Mouse (Mus musculus): ENCODE results near the gene Gm11096. TPM values are rescaled to one million over a fixed set of nuclear protein-coding genes. Genes with fewer than 3 reads are reported as not detected.

The Gm11096 gene
- polyA plus RNA-seq, 1 experiment from 2014 or later, result not detected

- Histone ChIP-seq H3K27ac (no peak overlapping the region), H3K27me3 (no peaks in the 10 kb centered on the region), H3K9ac (no peak overlapping the region), H3K4me2 (no peak overlapping the region), H3K9me3 (no peaks in the 10 kb centered on the region), H3K4me3 (no peak overlapping the region), H3K36me3 (no peaks in the 10 kb centered on the region), H3K4me1 (peaks cover 8% of the 10 kb centered on the region)
- WGBS, result 82% methylated on average over 11 of the region's 11 CpGs
- no peak for ATAC-seq (ENCODE audit: insufficient number of reproducible peaks, insufficient read depth, low FRiP score, low TSS enrichment, low read depth)
These were observed 40.4 kb downstream of the Gm11096 start for GRCm38 (mm10) chr17:81481843-81482490.

DNA sequence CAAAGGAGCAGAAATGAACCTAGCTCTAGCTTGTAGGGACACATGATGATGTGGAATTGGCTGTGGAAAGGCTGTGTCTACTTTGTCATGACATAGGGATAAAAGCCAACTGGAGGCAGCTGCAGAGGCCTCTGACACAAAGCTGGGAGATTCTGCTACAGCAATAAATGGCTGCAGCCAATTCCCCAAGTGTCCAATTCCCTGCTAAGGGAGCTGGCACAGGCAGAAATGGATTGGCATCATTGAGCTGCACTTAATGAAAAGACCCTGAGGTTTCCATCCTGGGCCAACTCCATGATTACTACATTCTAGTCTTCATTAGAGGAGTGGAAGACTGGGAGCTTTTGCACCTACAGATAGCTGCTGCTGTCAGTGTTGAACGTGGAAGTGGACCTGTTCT, 44.8 kb downstream of the Gm11096 start:
- no peak overlapping the region for H3K27ac ChIP-seq
- H3K4me1 ChIP-seq, result no peaks in the 10 kb centered on the region
- no peak overlapping the region for H3K9ac ChIP-seq
- no peak overlapping the region for H3K4me3 ChIP-seq
- WGBS, result 71% methylated on average over 1 of the region's 1 CpGs
- H3K9me3 ChIP-seq, result no peaks in the 10 kb centered on the region
- ATAC-seq (ENCODE audit: insufficient number of reproducible peaks, insufficient read depth, low FRiP score, low TSS enrichment, low read depth), result no peak
- no peaks in the 10 kb centered on the region for H3K27me3 ChIP-seq
- H3K36me3 ChIP-seq, result no peaks in the 10 kb centered on the region
- no peak overlapping the region for H3K4me2 ChIP-seq
